Mouse (Mus musculus) brain, embryonic 18.5 days (tissue): Measurements from ENCODE around the gene Prdm16.

Source experiments
- DNase-seq: peaks from one replicate; pipeline ENCODE4 v3.0.0-alpha.2; 2012; ENCODE audit warnings: low read depth, low spot score

Prdm16 gene

DNA sequence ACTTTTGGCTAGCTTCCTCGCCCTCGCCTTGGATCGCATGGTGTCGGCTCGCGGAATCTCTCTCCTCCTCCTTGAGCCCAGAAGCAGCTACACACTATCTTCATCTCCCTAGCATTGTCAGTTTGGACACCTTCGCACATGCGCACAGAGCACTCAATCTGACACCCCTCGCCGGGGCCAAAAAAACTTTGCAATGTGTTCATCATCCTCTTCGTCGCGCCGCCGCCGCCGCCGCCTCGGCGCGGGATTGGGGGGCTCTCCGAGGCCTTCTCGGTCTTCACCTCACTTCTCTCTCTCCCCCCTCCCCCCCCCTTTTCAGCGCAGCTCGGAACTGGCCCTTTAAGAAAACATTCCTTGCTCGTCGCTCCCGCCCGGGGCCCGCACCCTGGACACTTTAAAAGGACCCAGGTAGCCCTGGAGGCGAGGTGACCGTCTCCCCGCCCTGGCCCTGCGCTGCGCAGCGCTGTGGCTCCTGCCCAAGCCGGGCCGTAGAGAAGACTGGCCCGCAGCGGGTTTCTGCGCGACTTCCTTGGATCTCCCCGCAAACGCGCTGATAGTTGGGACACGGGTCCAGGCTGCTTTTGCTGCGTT, at the start of gene Prdm16:
TSS of gene Prdm16 (minus strand) at position 153 of the 591 bp plus-strand sequence.
- no peak for DNase-seq

DNA sequence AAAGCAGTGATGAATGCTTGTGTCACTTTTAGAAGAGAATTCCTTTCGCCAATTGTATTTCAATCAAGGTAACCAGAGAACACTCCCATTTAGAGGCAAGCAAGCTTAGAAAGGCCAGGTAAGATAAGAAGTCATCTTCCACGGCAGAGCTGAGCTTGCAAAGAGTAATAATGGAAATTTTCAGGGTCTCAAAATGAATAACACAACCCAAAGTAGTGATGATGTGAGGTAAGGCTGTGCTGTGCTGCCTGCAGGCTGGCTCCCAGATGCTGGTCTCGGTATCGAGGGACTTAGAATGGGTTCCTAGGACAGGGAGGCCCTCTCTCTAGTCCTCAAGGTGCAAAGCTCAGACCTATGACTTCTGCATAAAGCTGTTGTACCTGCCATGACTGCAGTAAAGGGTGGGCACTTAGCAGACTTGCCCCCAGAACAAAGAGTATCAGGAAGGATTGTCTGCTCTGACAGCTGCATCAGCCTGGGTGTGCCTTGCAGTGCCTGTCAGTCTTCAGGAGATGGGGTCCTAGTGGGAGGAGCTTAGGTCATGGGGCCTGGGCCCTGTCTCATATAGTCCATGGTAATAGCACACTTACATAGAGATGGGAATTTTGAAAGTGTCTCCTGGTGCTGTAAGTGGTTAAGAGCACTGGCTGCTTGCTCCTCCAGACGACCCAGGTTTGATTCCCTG, 46.5 kb upstream of the Prdm16 start:
- no peak for DNase-seq

DNA sequence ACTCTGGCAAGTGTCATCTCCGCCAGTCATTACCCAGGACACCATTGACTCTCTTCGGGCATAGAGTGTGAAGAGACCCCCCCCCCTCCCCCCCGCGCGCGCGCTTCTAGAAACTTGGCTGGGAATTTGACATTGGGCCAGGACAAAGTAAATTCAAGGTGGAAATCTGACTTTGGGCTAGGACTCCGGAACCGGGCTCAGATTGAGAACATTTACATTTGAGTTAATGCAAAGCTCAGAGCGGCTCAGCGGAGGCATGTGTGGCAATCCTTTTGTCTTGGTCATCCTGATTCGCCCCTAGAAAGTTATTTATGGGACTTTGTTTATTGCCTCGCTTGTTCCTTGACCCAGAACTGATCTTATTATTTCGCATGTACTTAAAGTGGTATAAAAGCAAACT, 45.6 kb upstream of the Prdm16 start:
- no peak for DNase-seq

DNA sequence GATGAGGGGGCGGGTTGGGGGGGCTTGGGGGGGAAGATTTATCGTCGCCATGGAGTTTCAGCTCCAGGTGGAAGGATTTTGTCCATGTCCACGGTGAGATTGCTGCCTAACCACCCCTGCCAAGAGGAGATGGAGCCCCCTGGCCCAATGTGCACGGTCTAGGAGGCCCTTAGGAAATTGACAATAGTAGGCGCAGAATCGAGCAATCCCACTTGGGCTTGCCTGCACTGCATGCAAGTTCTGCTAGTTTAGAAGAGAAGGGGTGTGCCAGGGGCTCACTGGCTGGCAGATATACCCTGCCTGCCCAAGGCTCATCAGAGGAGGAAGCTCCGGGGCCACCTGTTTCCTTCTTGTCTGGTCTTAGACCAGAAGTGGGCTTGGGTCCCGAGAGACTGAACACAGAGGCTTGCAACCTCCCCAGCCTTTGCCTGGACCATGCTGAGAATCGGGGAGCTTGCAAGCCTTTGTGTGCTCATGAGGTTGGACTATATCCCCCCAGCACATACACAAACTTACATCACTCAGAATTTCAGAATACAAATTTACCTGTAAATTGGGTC, 38.8 kb upstream of the Prdm16 start:
- DNase-seq, result no peak

DNA sequence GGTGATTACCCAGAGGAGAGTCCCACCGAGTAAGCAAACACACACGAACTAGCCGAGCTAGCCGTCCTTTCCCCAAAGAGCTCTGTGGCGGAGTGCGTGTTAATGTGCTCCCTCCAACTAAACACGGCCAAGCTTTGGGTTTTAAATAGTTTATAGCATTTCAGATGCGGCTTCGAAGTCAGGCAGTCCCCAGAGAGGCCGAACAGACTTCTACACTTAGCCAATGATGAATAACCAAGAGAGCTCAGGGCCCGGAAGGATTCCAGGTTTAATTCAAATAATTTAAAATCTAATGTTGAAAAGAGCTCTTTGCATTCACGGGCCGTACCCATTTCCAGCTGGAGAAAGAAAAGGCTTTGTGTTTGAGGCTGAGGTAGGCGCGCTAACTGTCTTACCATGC, 38.3 kb upstream of the Prdm16 start:
- no peak for DNase-seq

DNA sequence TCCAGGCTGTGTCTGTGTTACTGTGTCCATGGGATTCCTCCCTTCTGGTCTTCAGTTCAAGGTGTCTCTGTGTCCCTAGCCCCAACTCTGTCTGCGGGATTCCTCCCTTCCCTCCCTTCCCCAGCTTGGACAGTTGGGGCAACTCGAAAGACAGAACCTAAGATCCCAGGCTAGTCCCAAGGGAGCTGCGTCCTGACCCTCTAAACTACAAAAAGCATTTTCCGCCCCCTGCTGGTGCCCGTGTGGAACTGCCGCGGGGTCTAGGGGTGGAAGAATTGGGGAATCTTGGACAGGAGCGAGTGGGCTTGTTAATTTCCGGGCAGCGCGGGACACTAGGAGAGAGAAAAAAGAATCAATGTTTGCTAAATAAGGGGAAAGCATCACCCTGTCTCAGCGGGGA, 37.9 kb upstream of the Prdm16 start:
- DNase-seq, result no peak

DNA sequence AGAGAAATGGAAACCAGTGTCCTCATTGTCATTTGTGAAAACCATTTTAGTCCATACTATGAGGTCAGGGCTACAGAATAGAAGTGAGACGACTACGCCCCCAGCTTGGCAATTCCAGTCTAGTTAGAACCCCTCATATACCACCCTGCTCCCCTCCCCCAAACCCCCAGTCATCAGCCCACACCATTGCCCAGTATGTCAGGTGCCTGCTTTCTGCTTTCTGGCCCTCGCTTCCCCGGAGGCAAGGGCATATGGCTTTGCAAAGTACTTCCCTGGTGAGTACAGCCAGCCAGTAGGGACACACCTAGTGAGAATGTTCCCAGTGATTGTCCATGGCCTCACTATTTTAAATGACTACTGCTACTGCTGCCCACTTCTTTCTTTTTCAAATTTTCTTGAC, 37.3 kb upstream of the Prdm16 start:
- no peak for DNase-seq

DNA sequence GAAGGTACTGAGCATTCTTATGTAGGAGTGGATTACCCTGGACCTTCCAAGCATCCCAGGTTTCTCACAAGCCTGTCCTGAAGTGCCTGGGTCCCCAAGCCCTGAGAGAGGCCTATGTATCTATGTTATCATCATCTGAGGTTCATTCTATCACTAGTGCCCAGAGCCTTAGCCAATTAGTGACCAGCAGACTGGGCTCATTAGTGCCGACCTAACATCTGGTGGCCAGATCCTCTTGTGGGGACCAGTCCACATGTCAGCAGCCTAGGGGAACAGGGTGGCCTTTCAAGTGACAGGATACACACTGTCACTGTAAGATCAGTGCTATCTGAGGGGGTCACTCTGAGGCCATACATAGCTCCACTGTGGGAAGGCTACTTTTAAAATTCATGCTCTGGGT, 35.4 kb upstream of the Prdm16 start:
- no peak for DNase-seq

DNA sequence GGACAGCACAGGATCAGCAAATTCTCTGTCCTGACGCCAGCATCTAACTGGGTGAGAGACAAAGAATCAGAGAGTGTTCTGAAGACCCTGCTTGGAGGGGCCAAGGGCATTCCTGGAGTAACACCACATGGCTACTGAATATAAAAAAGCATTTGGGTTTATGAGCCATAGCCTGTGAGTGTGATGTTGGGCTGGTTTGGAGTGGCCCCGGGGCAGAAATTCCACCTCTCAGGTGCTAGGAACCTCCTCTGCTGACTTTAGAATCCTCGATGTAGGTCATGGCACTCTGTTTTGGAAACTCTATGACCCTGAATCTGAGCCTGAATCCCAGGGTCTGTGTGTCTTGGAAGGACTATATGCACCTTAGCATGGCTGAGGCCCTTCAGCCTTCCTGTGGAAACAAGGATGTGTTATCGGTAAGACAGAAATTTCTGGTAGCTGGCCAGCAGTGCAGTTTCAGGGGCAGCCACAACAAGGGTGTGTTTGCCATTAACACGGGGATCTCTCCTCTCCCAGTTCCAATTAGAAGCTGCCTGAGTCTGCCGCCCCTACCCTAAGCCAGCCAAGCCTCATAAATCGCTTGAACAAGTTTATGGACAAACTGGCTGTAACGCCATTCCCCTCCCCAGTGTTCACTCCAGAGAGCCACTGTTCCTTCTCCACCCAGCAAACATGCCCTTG, 34.7 kb upstream of the Prdm16 start:
- no peak for DNase-seq

DNA sequence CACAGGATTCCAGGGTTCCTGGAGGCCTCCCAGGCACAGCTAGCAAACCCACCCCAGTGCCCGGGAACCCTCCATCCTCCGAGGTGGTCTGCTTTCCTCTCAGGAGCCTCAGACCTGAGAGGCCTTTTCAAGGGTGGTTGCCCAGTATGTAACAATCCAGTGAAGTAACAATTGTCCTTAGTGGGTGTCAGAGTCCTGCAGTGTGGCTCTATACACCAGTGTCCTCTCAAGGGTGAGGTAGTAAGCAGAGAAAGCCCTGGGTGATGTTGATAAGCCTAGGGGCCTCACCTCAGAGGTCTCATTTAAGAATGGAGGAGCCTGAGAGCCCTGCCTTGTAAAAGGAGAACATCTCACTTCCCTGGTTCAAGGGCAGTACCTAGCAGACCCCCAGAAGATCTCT, 31.1 kb upstream of the Prdm16 start, which contains the start of gene Actrt2:
TSS of gene Actrt2 (minus strand) at position 101 of the 400 bp plus-strand sequence.
- DNase-seq, result no peak

DNA sequence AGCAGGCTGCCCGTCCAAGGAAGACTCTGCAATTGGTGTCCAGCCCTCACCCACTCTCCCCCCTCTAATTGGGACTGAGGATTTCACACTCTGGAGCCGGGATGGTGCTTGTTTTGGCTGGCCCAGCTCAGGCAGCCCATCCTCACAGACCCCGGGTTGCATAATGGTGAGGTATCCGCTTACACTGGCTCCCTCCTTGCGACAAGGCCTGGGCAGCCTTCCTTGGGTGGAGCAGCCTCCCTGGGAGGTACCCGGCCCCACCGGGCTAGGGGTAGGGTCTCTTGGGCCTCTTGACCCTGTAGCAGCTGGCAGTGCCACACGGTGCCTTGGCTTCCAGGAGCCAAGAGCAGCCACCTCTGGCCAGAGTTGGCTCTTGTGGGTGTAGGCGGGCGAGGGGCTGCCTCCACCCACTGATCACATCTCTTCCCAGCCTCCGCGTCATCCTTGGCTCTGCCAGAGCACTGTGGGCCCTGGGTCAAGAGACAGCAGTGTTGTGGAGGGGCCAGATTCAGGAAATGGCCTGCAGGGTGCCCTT, 26.1 kb upstream of the Prdm16 start:
- no peak for DNase-seq

DNA sequence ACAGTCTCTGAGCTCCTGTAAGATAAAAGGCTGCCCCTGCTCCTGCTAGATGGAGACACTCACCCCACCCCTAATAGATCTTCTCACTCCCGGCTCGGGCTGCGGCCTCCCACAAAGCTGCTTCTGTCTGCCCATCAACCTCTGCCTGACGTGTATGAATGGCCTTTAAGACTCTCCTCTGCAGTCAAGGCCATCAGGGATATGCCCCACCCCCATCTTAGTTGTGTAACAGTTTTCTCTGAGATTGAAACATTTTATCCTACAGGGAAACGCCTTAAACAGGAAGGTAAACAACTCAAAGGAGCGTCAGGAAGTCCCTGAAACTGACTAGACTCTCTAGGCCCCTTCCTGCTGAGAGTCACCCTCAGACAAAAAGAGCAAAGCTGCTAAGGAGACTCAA, 24.6 kb upstream of the Prdm16 start:
- DNase-seq, result no peak

DNA sequence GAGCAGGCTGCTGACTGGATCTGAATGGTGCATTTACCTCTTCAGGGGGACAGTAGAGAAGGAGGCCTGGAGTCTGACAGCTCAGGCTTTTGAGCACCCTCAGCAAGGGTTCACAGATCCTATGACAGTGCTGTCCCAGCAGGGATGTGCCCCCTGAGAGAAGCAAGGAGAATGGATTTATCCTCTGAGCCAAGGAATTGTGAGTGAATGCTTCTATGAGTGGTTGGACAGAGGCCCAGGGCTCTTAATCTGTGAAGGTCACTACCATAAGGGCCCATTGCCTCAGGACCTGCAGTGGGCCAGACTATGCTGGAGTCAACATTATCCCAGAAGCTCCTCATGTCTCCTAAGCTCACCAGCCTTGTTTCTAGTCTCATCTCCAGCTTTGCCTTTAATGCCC, 23.4 kb upstream of the Prdm16 start:
- no peak for DNase-seq

DNA sequence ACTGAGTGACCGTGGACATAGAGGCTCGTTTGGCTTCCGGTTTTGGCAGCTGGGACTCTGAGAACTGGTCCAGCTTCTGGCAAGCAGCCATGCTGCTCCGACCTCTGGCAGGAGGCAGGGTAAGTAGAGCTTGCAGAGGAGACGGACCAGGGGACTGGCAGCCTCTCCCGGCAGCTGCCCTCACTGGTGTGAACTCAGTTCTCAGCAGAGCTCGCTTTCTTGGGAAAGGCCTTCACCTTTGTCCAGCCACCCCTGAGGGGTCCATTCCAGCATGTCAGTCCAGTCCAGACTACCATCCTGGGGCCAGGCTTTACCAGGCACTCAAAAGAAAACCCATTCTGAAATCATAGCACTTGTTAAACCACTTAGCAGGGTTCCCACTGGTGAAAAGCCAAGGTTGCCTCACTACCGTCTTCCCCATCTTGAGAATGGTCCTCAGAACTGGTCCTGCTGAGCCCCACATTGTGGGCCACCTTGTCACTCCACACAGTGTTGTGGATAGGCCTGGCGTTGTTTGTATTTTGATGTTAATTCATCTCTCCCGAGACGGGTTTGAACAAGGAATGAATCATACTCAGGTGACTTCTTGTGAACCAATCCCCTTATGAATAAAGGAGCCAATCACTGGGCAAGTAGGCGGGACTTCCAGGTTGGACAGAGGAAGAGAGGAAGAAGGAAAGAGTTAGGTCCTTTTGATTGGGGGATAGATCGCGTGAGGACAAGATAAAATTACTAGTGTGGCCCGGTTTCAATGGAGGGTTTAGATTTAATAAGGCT, 18.6 kb upstream of the Prdm16 start:
- no peak for DNase-seq

DNA sequence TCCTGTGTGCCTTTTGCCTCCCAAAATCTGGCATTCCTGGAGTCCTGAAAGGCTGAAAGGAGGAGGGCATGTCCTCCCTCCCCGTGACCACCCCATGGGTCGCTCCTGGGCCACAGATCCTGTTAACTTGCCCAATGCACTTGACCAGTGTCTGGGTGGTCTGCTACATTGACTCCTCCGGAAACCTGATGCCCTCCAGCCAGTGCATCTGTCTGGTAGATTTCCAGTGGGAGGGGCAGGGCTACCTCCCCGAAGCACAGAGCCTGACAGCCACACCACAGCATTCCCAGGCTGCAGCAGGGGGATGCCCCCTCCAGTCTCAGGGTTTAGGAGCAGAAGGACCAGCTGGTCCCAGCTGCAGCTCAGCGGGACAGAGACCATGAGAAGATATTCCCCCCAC, 15.8 kb upstream of the Prdm16 start:
- no peak for DNase-seq

DNA sequence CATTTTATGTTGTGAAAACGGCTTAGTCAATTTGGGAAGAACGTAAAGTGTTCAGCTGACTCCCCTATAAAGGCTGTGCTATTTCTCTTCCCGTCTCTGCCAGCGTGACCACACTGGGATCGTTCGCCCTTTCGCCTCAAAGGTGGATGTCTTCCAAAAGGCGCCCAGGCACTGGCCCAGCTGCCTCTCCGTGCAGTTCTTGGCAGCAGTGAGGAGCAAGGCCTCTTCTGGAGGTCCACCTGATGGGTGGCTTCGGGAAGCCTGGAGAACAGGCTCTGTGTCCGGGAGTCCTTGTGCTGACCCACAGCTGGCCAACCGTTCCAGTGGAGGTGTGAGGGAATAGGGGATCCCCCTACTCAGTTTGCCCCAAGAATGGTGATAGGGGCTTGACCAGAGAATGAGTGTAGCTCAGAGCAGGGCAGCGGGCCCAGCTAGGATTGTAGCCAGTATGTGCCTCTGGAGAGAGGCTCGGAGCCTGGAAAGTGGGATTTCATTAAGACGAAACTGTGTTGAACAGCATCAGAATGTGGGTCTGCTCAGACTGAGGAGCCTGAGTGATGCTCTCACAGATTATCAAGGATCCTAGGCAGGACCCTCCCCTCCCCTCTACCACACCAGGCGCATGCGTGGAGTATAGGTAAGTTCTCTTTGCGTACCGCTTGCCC, 12.5 kb upstream of the Prdm16 start:
- DNase-seq, result no peak

DNA sequence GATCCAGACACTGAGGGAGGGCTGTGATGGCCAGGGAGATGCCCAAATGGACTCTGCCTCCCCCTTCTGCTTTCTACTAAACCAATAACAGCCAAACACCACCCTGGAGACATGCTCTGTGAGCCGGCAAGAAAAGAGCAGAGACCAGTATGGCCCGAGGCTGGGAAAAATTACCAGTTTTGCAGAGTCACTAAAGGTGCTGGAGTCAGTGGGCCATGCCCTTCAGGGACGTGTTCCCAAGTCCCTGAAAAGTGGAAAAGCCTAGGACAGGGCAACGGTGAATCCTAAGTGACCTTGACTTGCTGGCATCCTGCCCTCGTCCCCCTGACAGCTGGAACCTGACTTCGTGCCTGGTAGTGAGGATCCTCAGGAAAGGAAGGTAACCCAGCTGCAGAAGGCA, 5.8 kb upstream of the Prdm16 start:
- DNase-seq, result no peak

DNA sequence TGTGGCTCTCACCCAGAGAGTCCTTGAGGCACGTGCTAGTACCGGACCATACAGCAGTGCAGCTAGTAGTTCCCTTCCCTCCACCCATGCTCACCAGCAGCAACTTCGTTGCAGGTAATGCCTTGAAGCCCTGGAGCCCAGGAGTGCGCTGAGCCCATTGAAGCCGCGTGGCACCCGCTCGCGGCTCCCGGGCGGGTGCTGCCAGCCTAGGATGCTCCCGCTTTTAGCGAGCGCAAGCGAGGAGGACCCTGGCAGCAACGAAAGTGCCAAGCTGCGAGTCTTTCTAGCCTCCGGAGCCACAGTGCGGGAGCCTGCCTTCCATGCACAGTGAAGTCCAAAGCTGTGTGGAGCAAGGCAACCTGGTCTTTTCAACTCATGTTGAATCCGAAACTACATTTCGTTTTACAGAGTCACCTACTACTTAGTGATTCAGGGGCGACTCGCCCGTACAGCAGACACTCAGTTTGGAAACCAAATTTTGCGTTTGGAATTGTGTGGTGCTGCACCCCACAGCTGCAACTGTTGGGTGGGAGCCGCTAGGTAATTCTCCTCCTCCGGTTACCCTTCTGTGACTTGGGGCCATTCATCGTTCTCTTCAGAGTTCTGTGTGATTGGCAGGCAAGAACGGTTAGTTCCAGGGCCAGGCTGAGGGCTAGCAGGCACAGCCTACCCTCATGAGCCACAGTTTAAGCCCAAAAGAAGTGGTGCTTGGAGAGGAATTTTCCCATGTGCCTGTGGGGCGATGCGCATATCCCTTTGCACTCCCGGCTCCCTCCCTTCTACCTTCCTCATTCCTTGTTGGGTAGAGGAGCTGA, 4.8 kb upstream of the Prdm16 start:
- DNase-seq, result no peak

DNA sequence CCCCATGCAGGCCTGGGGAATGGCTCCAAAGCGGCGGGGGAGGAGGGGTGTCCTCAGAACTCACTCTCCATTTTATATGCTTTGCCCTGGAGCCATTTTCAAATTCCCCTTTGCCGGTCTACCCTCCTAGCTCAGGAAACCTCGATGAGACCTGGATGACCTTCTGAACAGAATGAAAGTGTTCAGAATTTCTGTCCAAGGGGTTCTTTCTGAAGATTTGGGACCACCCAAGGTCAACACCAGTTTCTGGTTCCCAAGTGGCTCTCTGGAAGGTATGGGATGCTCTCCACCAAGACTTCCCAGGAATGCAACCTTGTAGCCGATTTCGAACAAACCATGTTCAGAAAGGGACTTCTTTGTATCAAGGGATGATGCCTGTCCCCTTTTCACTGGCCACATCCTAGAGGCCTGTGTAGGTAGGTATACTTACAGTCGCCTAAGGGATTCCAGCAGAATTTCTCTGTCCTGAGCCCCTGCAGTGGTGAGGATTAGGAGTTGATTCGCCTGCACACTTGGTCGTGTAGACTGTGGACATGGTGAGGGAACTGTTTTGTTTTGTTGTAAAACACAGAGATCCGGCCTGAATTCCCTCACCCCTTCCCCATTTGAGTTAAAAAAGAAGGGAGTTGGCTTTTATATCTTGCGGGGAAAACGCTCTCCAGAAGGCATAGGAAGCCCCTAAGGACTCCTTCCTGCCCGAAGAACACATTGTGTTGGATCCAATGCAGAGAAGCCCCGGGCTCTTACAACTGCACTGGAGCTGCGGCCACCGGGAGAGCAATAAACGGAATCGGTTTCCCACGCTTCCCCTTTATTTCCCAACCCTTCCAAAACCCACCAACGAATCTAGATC, 4.0 kb upstream of the Prdm16 start:
- no peak for DNase-seq
